Mouse (Mus musculus) liver, embryonic 13.5 days (tissue): ENCODE measurements around the gene Rgp1. TPM values are rescaled to one million over a fixed set of nuclear protein-coding genes. Genes with fewer than 3 reads are reported as not detected.
"Not testable (repeated sequence)": the region's sequence is repeated elsewhere in the genome, so short reads cannot be mapped to it uniquely, and the experiment has no call there.

ENCODE experiments used
- ATAC-seq: fragments of 200-750 bp; cut with Nextera tagmentation; 2 replicates; pipeline ENCODE4 v1.8.0; 2017; ENCODE audit warnings: low read depth, mild to moderate bottlenecking, moderate number of reproducible peaks, moderate library complexity
- DNase-seq: peaks from one replicate; pipeline ENCODE4 v3.0.0; 2022
- H3K27ac ChIP-seq: fragments of 300-500 bp; sonication (generic); 2 replicates; pipeline ENCODE4 v1.5.1; 2015; ENCODE audit warnings: moderate library complexity, mild to moderate bottlenecking, inconsistent platforms
- H3K27me3 ChIP-seq: fragments of 300-500 bp; sonication (generic); 2 replicates; pipeline ENCODE4 v1.6.1; 2015; ENCODE audit warnings: mild to moderate bottlenecking, inconsistent platforms
- H3K36me3 ChIP-seq: fragments of 300-500 bp; sonication (generic); 2 replicates; pipeline ENCODE4 v1.6.1; 2015; ENCODE audit warnings: mild to moderate bottlenecking, inconsistent platforms
- H3K4me1 ChIP-seq: fragments of 300-500 bp; sonication (generic); replicated peaks from 2 replicates; pipeline ENCODE4 v1.6.1; 2015; ENCODE audit warnings: inconsistent platforms
- H3K4me2 ChIP-seq: fragments of 300-500 bp; sonication (generic); 2 replicates; pipeline ENCODE4 v1.6.1; 2015; ENCODE audit warnings: inconsistent platforms, mild to moderate bottlenecking, moderate library complexity
- H3K4me3 ChIP-seq: fragments of 300-500 bp; sonication (generic); replicated peaks from 2 replicates; pipeline ENCODE4 v1.5.1; 2015; ENCODE audit warnings: mild to moderate bottlenecking, inconsistent platforms
- H3K9ac ChIP-seq: fragments of 300-500 bp; sonication (generic); 2 replicates; pipeline ENCODE4 v1.6.1; 2015; ENCODE audit warnings: mild to moderate bottlenecking, inconsistent platforms
- H3K9me3 ChIP-seq: fragments of 300-500 bp; sonication (generic); replicated peaks from 2 replicates; pipeline ENCODE4 v1.6.1; 2016; ENCODE audit warnings: inconsistent platforms
- WGBS: fragments of 180-500 bp; shearing (Covaris S2); methylation state at CpG from one replicate; pipeline ENCODE4 v1.1.7; 2015; ENCODE audit not compliant: insufficient replicate concordance; 5-methylcytosine and 5-hydroxymethylcytosine counted together
- polyA plus RNA-seq: library from polyadenylated mRNA; unstranded; fragments of >200 nt; fragmentation: Nextera tagmentation; extraction: Ambion mirVana; gene quantifications from 2 replicates; pipeline ENCODE4 v1.2.1, GENCODE M21; 2015

The Rgp1 gene
- polyA plus RNA-seq, 1 experiment from 2014 or later, result 13.8 TPM

DNA sequence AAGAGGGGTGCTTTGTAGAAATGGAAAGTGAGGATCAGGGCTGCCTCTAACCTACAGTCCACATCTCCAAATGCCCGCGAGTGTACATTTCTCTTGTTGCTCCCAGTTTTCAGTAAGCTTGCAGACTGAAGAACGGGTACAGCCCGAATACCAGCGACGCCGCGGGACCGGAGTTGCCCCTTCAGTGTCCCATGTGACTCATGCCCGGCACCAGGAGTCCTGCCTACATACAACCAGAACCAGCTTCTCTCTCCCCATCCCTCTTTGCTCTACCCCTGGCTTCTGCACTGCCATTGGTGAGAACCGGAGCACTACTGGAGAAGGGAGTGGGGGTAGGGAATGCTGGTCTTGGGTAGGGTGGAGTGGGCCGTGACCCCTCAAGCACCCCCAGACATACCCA is 2.9 kb downstream of the Rgp1 start:
- 0 out of 2 replicates have a peak overlapping the region, but pooled peaks have one; percentile 25 for H3K27ac ChIP-seq

GRCm38 (mm10) chr4:43582241-43582640 is 3.7 kb downstream of the Rgp1 start:
- ATAC-seq, result no peak
- H3K9me3 ChIP-seq, result no peaks in the 10 kb centered on the region

More for the DNA sequence above, 2.9 kb downstream of the Rgp1 start:
- WGBS, result 88% methylated on average over 12 of the region's 12 CpGs
- Histone ChIP-seq H3K27me3 (no peaks in the 10 kb centered on the region), H3K36me3 (peaks cover 42% of the 10 kb centered on the region), H3K9me3 (no peaks in the 10 kb centered on the region), H3K4me2 (no peak overlapping the region), H3K4me1 (peaks cover 40% of the 10 kb centered on the region), H3K4me3 (no peak overlapping the region), H3K9ac (no peak overlapping the region)
- ATAC-seq (no peak), DNase-seq (no peak)

GRCm38 (mm10) chr4:43583421-43583820 is 4.9 kb downstream of the Rgp1 start:
- no peak overlapping the region for H3K4me3 ChIP-seq
- ATAC-seq, result no peak
- H3K9ac ChIP-seq, result no peak overlapping the region
- H3K4me2 ChIP-seq, result no peak overlapping the region
- 76% methylated on average over 7 of the region's 7 CpGs for WGBS
- peaks cover 33% of the 10 kb centered on the region for H3K4me1 ChIP-seq
- H3K36me3 ChIP-seq, result peaks cover 42% of the 10 kb centered on the region
- H3K9me3 ChIP-seq, result no peaks in the 10 kb centered on the region
- no peaks in the 10 kb centered on the region for H3K27me3 ChIP-seq
- no peak overlapping the region for H3K27ac ChIP-seq
- DNase-seq, result no peak

More at GRCm38 (mm10) chr4:43582241-43582640, 3.7 kb downstream of the Rgp1 start:
- Histone ChIP-seq H3K27me3 (no peaks in the 10 kb centered on the region), H3K36me3 (peaks cover 42% of the 10 kb centered on the region), H3K4me2 (no peak overlapping the region), H3K27ac (peak overlapping the region; percentile 26; the same call in 1 of the 2 replicates), H3K9ac (no peak overlapping the region), H3K4me1 (peaks cover 31% of the 10 kb centered on the region), H3K4me3 (no peak overlapping the region)
- WGBS, result 78% methylated on average over 5 of the region's 5 CpGs
- DNase-seq, result no peak

GRCm38 (mm10) chr4:43584444-43585416 is 6.2 kb downstream of the Rgp1 start, which contains the start of gene Msmp:
Msmp (minus strand) TSS chr4:43584494.
- H3K9ac ChIP-seq, result no peak within 1 kb of the TSS
- H3K4me2 ChIP-seq, result no peak within 1 kb of the TSS
- DNase-seq (no peak), ATAC-seq (no peak)
- H3K36me3 ChIP-seq, result peaks cover 42% of the 10 kb centered on the region
- peak within 1 kb of the TSS; percentile 16; the same call in 1 of the 2 replicates for H3K27ac ChIP-seq
- H3K4me3 ChIP-seq, result no peak within 1 kb of the TSS
- no peaks in the 10 kb centered on the region for H3K9me3 ChIP-seq
- H3K4me1 ChIP-seq, result peaks cover 36% of the 10 kb centered on the region
- no peaks in the 10 kb centered on the region for H3K27me3 ChIP-seq
- WGBS, result 72% methylated on average over 12 of the region's 12 CpGs

GRCm38 (mm10) chr4:43585682-43586081 is 7.2 kb downstream of the Rgp1 start:
- Histone ChIP-seq H3K9ac (no peak overlapping the region), H3K4me3 (no peak overlapping the region), H3K27ac (no peak overlapping the region), H3K36me3 (peaks cover 36% of the 10 kb centered on the region), H3K9me3 (no peaks in the 10 kb centered on the region), H3K4me2 (no peak overlapping the region), H3K4me1 (peaks cover 34% of the 10 kb centered on the region), H3K27me3 (no peaks in the 10 kb centered on the region)
- ATAC-seq (no peak), DNase-seq (no peak)
- WGBS, result 64% methylated on average over 9 of the region's 10 CpGs

DNA sequence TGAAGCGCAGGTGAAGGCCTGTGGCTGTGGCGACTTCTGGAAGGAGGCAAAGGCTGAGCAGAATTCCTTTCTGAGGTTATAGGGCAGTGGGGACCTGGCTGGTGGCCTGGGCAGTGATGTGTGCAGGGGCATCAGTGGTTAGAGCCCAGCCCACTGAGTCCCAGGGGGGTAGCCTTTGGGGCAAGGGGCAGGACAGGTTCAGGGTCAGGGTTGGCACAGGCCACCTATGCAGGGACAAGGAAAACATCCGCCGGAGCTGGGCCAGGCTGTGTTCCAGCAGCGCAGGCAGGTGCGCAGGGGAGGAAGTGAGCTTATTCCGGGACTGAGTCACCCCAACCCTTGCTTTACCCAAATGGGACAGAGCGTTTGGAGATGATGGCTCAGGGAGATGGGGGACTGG is 7.9 kb downstream of the Rgp1 start:
- Histone ChIP-seq H3K4me1 (peaks cover 37% of the 10 kb centered on the region), H3K9ac (no peak overlapping the region), H3K4me3 (no peak overlapping the region), H3K27me3 (no peaks in the 10 kb centered on the region), H3K4me2 (no peak overlapping the region), H3K27ac (no peak overlapping the region), H3K36me3 (peaks cover 29% of the 10 kb centered on the region), H3K9me3 (no peaks in the 10 kb centered on the region)
- ATAC-seq (no peak), DNase-seq (no peak)
- 76% methylated on average over 8 of the region's 8 CpGs for WGBS

- no peak overlapping the region for H3K4me2 ChIP-seq
- peaks cover 18% of the 10 kb centered on the region for H3K36me3 ChIP-seq
- H3K27me3 ChIP-seq, result 0 out of 2 replicates have a peak, but pooled peaks cover 2% of the 10 kb centered on the region
- no peak overlapping the region for H3K4me3 ChIP-seq
- H3K9ac ChIP-seq, result no peak overlapping the region
- no peaks in the 10 kb centered on the region for H3K9me3 ChIP-seq
- ATAC-seq (no peak), DNase-seq (no peak)
- H3K4me1 ChIP-seq, result peaks cover 40% of the 10 kb centered on the region
- H3K27ac ChIP-seq, result no peak overlapping the region
- 22% methylated on average over 7 of the region's 7 CpGs for WGBS
These were observed 9.2 kb downstream of the Rgp1 start for GRCm38 (mm10) chr4:43587681-43588080.

GRCm38 (mm10) chr4:43591543-43591942 is 13.0 kb downstream of the Rgp1 start:
- WGBS, result 34% methylated on average over 5 of the region's 5 CpGs
- peaks cover 49% of the 10 kb centered on the region for H3K4me1 ChIP-seq
- ATAC-seq (no peak), DNase-seq (no peak)
- H3K4me3 ChIP-seq, result no peak overlapping the region
- H3K9ac ChIP-seq, result no peak overlapping the region
- H3K36me3 ChIP-seq, result no peaks in the 10 kb centered on the region
- no peak overlapping the region for H3K4me2 ChIP-seq
- no peaks in the 10 kb centered on the region for H3K9me3 ChIP-seq
- no peak overlapping the region for H3K27ac ChIP-seq
- 0 out of 2 replicates have a peak, but pooled peaks cover 2% of the 10 kb centered on the region for H3K27me3 ChIP-seq

DNA sequence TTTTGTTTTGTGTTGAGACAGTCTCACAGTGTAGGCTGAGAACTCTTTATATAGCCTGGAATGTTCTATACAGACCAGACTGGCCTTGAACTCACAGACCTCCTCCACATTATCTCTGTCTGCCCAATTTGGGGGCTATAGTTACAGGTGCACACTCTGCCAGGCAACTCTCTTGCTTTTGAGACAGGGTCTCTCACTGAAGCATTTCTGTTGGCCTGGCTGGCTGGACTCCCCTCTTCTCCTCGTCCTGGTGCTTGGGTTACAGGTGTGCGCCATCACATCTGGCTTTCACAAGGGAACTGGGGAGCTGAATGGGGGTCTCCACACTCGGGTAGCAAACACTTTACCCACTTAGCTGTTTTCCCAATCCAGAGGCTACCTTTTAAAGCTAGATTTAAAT is 13.4 kb downstream of the Rgp1 start:
- Histone ChIP-seq H3K9ac (no peak overlapping the region), H3K4me3 (no peak overlapping the region), H3K4me1 (peaks cover 53% of the 10 kb centered on the region), H3K36me3 (no peaks in the 10 kb centered on the region), H3K9me3 (no peaks in the 10 kb centered on the region), H3K4me2 (no peak overlapping the region), H3K27me3 (0 out of 2 replicates have a peak, but pooled peaks cover 2% of the 10 kb centered on the region), H3K27ac (no peak overlapping the region)
- no peak for DNase-seq
- no peak for ATAC-seq
- WGBS, result 67% methylated on average over 3 of the region's 3 CpGs

- H3K36me3 ChIP-seq, result no peaks in the 10 kb centered on the region
- H3K9me3 ChIP-seq, result no peaks in the 10 kb centered on the region
- 0 out of 2 replicates have a peak, but pooled peaks cover 2% of the 10 kb centered on the region for H3K27me3 ChIP-seq
- H3K9ac ChIP-seq, result no peak overlapping the region
- H3K27ac ChIP-seq, result no peak overlapping the region
- H3K4me2 ChIP-seq, result no peak overlapping the region
- H3K4me3 ChIP-seq, result no peak overlapping the region
- no peak for DNase-seq
- 58% methylated on average over 3 of the region's 3 CpGs for WGBS
- H3K4me1 ChIP-seq, result peaks cover 57% of the 10 kb centered on the region
- no peak for ATAC-seq
These were observed 14.9 kb downstream of the Rgp1 start for GRCm38 (mm10) chr4:43593453-43593852.

GRCm38 (mm10) chr4:43596597-43596996 is 18.1 kb downstream of the Rgp1 start:
- peak overlapping the region; percentile 96; the same call in 1 of the 2 replicates for H3K27ac ChIP-seq
- DNase-seq, H3K4me3 ChIP-seq, H3K9me3 ChIP-seq, H3K4me2 ChIP-seq, H3K36me3 ChIP-seq, H3K27me3 ChIP-seq, ATAC-seq: not testable (repeated sequence)
- WGBS, result 77% methylated on average over 2 of the region's 2 CpGs
- H3K9ac ChIP-seq, result peak overlapping the region; percentile 8; the same call in 1 of the 2 replicates
- peaks cover 64% of the 10 kb centered on the region for H3K4me1 ChIP-seq
